Mouse (Mus musculus) olfactory bulb, adult 2 months (tissue): ENCODE data around the gene Gm10135.

ENCODE experiments used
- CTCF ChIP-seq: fragments of 200-500 bp; IDR thresholded peaks from 2 replicates; pipeline ENCODE4 v1.5.1; 2012; ENCODE audit warnings: low read depth, mild to moderate bottlenecking, low read length, moderate library complexity; ENCODE audit not compliant: insufficient read depth
- POLR2A ChIP-seq: fragments of 200-500 bp; IDR thresholded peaks from 2 replicates; pipeline ENCODE4 v1.6.1; 2012; ENCODE audit warnings: mild to moderate bottlenecking, low read depth, low read length, moderate library complexity; ENCODE audit not compliant: insufficient read depth

DNA sequence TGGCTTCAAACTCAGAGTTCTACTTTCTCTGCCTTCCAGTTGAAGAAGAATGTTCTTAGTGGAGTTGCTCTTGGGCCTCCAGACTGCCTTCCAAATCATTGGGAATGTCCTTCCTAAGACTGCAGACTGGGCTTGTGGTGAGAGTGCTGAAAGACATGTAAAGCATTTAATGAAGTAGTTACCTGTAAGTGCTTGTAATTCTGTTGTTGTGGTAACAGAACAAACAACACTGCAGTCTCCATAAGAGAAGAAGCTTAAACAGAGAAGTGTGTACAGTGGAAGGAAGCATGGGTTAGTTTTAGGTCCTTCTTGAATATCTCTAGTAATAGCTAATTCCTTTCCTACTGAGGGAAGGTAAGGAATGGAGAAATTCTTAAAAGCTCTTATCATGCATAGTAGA lies 47.4 kb downstream of the Gm10135 start:
- TF ChIP-seq POLR2A (no peak), CTCF (no peak)
